Mouse (Mus musculus) intestine, postnatal 0 days (tissue): ENCODE data around the gene Dnal4. TPM values are rescaled to one million over a fixed set of nuclear protein-coding genes. Genes with fewer than 3 reads are reported as not detected.
A peak's percentile ranks its signal among the peaks of the same experiment; 100 is the strongest.
"Not testable (repeated sequence)": the region's sequence is repeated elsewhere in the genome, so short reads cannot be mapped to it uniquely, and the experiment has no call there.

Experiments
- ATAC-seq: fragments of 200-750 bp; cut with Nextera tagmentation; 2 replicates; pipeline ENCODE4 v1.8.0; 2017; ENCODE audit warnings: mild to moderate bottlenecking, moderate TSS enrichment, moderate library complexity
- H3K27ac ChIP-seq: fragments of 300-500 bp; sonication (generic); 2 replicates; pipeline ENCODE4 v1.5.1; 2014; ENCODE audit warnings: mild to moderate bottlenecking, low read depth, low read length, moderate library complexity
- H3K27me3 ChIP-seq: fragments of 300-500 bp; sonication (generic); replicated peaks from 2 replicates; pipeline ENCODE4 v1.6.1; 2014; ENCODE audit warnings: low read length, mixed read lengths; ENCODE audit not compliant: control insufficient read depth, insufficient read depth
- H3K36me3 ChIP-seq: fragments of 300-500 bp; sonication (generic); 2 replicates; pipeline ENCODE4 v1.6.1; 2014; ENCODE audit warnings: mild to moderate bottlenecking, moderate library complexity; ENCODE audit not compliant: control insufficient read depth, insufficient read depth
- H3K4me1 ChIP-seq: fragments of 300-500 bp; sonication (generic); replicated peaks from 2 replicates; pipeline ENCODE4 v1.6.1; 2014; ENCODE audit warnings: antibody characterized with exemption, low read length, mixed read lengths; ENCODE audit not compliant: control insufficient read depth, insufficient read depth
- H3K4me2 ChIP-seq: fragments of 300-500 bp; sonication (generic); replicated peaks from 2 replicates; pipeline ENCODE4 v1.6.1; 2014; ENCODE audit warnings: low read depth, mild to moderate bottlenecking, moderate library complexity
- H3K4me3 ChIP-seq: fragments of 300-500 bp; sonication (generic); 2 replicates; pipeline ENCODE4 v1.5.1; 2014; ENCODE audit warnings: low read depth, low read length
- H3K9ac ChIP-seq: fragments of 300-500 bp; sonication (generic); 2 replicates; pipeline ENCODE4 v1.6.1; 2014; ENCODE audit warnings: mild to moderate bottlenecking, low read depth, low read length
- H3K9me3 ChIP-seq: fragments of 300-500 bp; sonication (generic); 2 replicates; pipeline ENCODE4 v1.6.1; 2016; ENCODE audit warnings: mixed run types; ENCODE audit not compliant: control insufficient read depth
- CTCF ChIP-seq: sonication (generic); IDR thresholded peaks from 2 replicates; pipeline ENCODE4 v1.5.1; 2016; ENCODE audit warnings: low read depth, mild to moderate bottlenecking, control low read depth, antibody characterized with exemption, moderate library complexity
- WGBS: fragments of 180-500 bp; shearing (Covaris S2); extraction: QIAGEN DNeasy Blood & Tissue Kit; methylation state at CpG from one replicate; pipeline ENCODE4 v1.1.7; 2014; 5-methylcytosine and 5-hydroxymethylcytosine counted together
- polyA plus RNA-seq: library from polyadenylated mRNA; unstranded; fragments of >200 nt; fragmentation: Nextera tagmentation; extraction: Ambion mirVana; gene quantifications from 2 replicates; pipeline ENCODE4 v1.2.1, GENCODE M21; 2015

The Dnal4 gene
- polyA plus RNA-seq, 1 experiment from 2014 or later, result 19.5 TPM

- H3K27ac ChIP-seq, result no peak overlapping the region
- no peak overlapping the region for H3K9ac ChIP-seq
- H3K4me1 ChIP-seq, result no peaks in the 10 kb centered on the region
- 0 out of 2 replicates have a peak, but pooled peaks cover 5% of the 10 kb centered on the region for H3K36me3 ChIP-seq
- H3K4me3 ChIP-seq, result no peak overlapping the region
- no peaks in the 10 kb centered on the region for H3K9me3 ChIP-seq
- TF ChIP-seq CTCF, result no peak
- WGBS, result 68% methylated on average over 13 of the region's 13 CpGs
- H3K4me2 ChIP-seq, result no peak overlapping the region
- no peak for ATAC-seq
- no peaks in the 10 kb centered on the region for H3K27me3 ChIP-seq
These were observed 44.9 kb upstream of the Dnal4 start for GRCm38 (mm10) chr15:79822265-79823199.

- no peak overlapping the region for H3K4me3 ChIP-seq
- no peaks in the 10 kb centered on the region for H3K27me3 ChIP-seq
- H3K9ac ChIP-seq, result no peak overlapping the region
- H3K36me3 ChIP-seq, result no peaks in the 10 kb centered on the region
- WGBS, result 86% methylated on average over 4 of the region's 4 CpGs
- H3K4me2 ChIP-seq, result no peak overlapping the region
- no peaks in the 10 kb centered on the region for H3K9me3 ChIP-seq
- no peak for ATAC-seq
- no peak overlapping the region for H3K27ac ChIP-seq
- no peaks in the 10 kb centered on the region for H3K4me1 ChIP-seq
- peak; percentile 42 for TF ChIP-seq CTCF
These were observed 40.7 kb upstream of the Dnal4 start for GRCm38 (mm10) chr15:79818325-79818724.

GRCm38 (mm10) chr15:79813666-79814258 is 36.1 kb upstream of the Dnal4 start:
- TF ChIP-seq CTCF, result no peak
- Histone ChIP-seq H3K9me3 (no peaks in the 10 kb centered on the region), H3K4me2 (no peak overlapping the region), H3K27ac (no peak overlapping the region), H3K36me3 (no peaks in the 10 kb centered on the region), H3K9ac (no peak overlapping the region), H3K4me1 (no peaks in the 10 kb centered on the region), H3K27me3 (no peaks in the 10 kb centered on the region; the same call in 1 of the 2 replicates), H3K4me3 (no peak overlapping the region)
- no peak for ATAC-seq
- WGBS, result 50% methylated on average over 8 of the region's 8 CpGs

- ATAC-seq, H3K4me2 ChIP-seq: not testable (repeated sequence)
- 51% methylated on average over 2 of the region's 2 CpGs for WGBS
These were observed 35.2 kb upstream of the Dnal4 start for GRCm38 (mm10) chr15:79812840-79813239.

GRCm38 (mm10) chr15:79810997-79811396 is 33.3 kb upstream of the Dnal4 start:
- ATAC-seq, result no peak
- Histone ChIP-seq H3K27me3 (peaks cover 16% of the 10 kb centered on the region), H3K9ac (no peak overlapping the region), H3K4me3 (no peak overlapping the region), H3K4me2 (no peak overlapping the region), H3K27ac (no peak overlapping the region), H3K36me3 (no peaks in the 10 kb centered on the region), H3K9me3 (no peaks in the 10 kb centered on the region), H3K4me1 (no peaks in the 10 kb centered on the region)
- no peak for TF ChIP-seq CTCF
- WGBS, result 59% methylated on average over 4 of the region's 4 CpGs

More at GRCm38 (mm10) chr15:79812840-79813239, 35.2 kb upstream of the Dnal4 start:
- H3K27me3 ChIP-seq, H3K4me1 ChIP-seq, H3K4me3 ChIP-seq, H3K9ac ChIP-seq, H3K27ac ChIP-seq, H3K9me3 ChIP-seq, H3K36me3 ChIP-seq: not testable (repeated sequence)

GRCm38 (mm10) chr15:79810061-79810460 is 32.4 kb upstream of the Dnal4 start:
- Histone ChIP-seq H3K9ac (no peak overlapping the region), H3K27me3 (peaks cover 26% of the 10 kb centered on the region), H3K4me2 (no peak overlapping the region), H3K36me3 (no peaks in the 10 kb centered on the region), H3K4me3 (no peak overlapping the region), H3K4me1 (no peaks in the 10 kb centered on the region), H3K9me3 (no peaks in the 10 kb centered on the region), H3K27ac (no peak overlapping the region)
- 69% methylated on average over 3 of the region's 3 CpGs for WGBS
- no peak for ATAC-seq
- TF ChIP-seq CTCF, result no peak
